Mouse (Mus musculus): ENCODE measurements around the gene 2810004N23Rik. TPM values are rescaled to one million over a fixed set of nuclear protein-coding genes. Genes with fewer than 3 reads are reported as not detected.

2810004N23Rik gene
- total RNA-seq, 2 experiments from 2014 or later = 24.5 to 25.4 TPM

GRCm38 (mm10) chr8:124820125-124820524 is 42.8 kb downstream of the 2810004N23Rik start:
- DNase-seq = no peak

- DNase-seq = no peak
Measured at GRCm38 (mm10) chr8:124819612-124820115, 43.3 kb downstream of the 2810004N23Rik start.

- no peak for DNase-seq
Measured at GRCm38 (mm10) chr8:124817361-124817760, 45.6 kb downstream of the 2810004N23Rik start.

GRCm38 (mm10) chr8:124816866-124817265 is 46.1 kb downstream of the 2810004N23Rik start:
- DNase-seq = no peak

GRCm38 (mm10) chr8:124815870-124816269 is 47.0 kb downstream of the 2810004N23Rik start:
- no peak for DNase-seq

GRCm38 (mm10) chr8:124813326-124813725 is 49.6 kb downstream of the 2810004N23Rik start:
- no peak for DNase-seq

GRCm38 (mm10) chr8:124810689-124811394 is 52.1 kb downstream of the 2810004N23Rik start:
- DNase-seq = no peak

GRCm38 (mm10) chr8:124810056-124810610 is 52.8 kb downstream of the 2810004N23Rik start:
- no peak for DNase-seq

- DNase-seq = no peak
Measured at GRCm38 (mm10) chr8:124809419-124809818, 53.5 kb downstream of the 2810004N23Rik start.

GRCm38 (mm10) chr8:124805990-124806389 is 56.9 kb downstream of the 2810004N23Rik start:
- DNase-seq = no peak

- no peak for DNase-seq
Measured at GRCm38 (mm10) chr8:124803824-124804702, 58.9 kb downstream of the 2810004N23Rik start.

GRCm38 (mm10) chr8:124800542-124800941 is 62.4 kb downstream of the 2810004N23Rik start:
- DNase-seq = no peak

- no peak for DNase-seq
Measured at GRCm38 (mm10) chr8:124795781-124796488, 67.0 kb downstream of the 2810004N23Rik start.

GRCm38 (mm10) chr8:124794486-124794780 is 68.5 kb downstream of the 2810004N23Rik start:
- no peak for DNase-seq

- DNase-seq = no peak
Measured at GRCm38 (mm10) chr8:124793661-124794485, 69.0 kb downstream of the 2810004N23Rik start.

GRCm38 (mm10) chr8:124793172-124793651 is 69.7 kb downstream of the 2810004N23Rik start:
- peak; percentile 82 for DNase-seq

GRCm38 (mm10) chr8:124792708-124793107 is 70.2 kb downstream of the 2810004N23Rik start, which contains the start of gene Trim67:
Gene Trim67, plus strand, starts transcription at chr8:124793092.
- no peak for DNase-seq

GRCm38 (mm10) chr8:124792186-124792585 is 70.7 kb downstream of the 2810004N23Rik start:
- no peak for DNase-seq

- DNase-seq = no peak
Measured at GRCm38 (mm10) chr8:124791751-124792150, 71.2 kb downstream of the 2810004N23Rik start.

GRCm38 (mm10) chr8:124790676-124791075 is 72.2 kb downstream of the 2810004N23Rik start:
- no peak for DNase-seq

Measured in gastrocnemius, postnatal 25 days (tissue).